Mouse (Mus musculus) stomach, embryonic 14.5 days (tissue): ENCODE measurements around the gene Kifc1. TPM values are rescaled to one million over a fixed set of nuclear protein-coding genes. Genes with fewer than 3 reads are reported as not detected.
"Not testable (repeated sequence)": the region's sequence is repeated elsewhere in the genome, so short reads cannot be mapped to it uniquely, and the experiment has no call there.

Experiments used
- ATAC-seq: fragments of 200-750 bp; cut with Nextera tagmentation; 2 replicates; pipeline ENCODE4 v1.8.0; 2017; ENCODE audit warnings: low read depth, moderate TSS enrichment; ENCODE audit not compliant: insufficient number of reproducible peaks, insufficient read depth, low FRiP score
- H3K27ac ChIP-seq: fragments of 300-500 bp; sonication (generic); 2 replicates; pipeline ENCODE4 v1.5.1; 2014; ENCODE audit warnings: mild to moderate bottlenecking, low read length, moderate library complexity, mixed read lengths
- H3K27me3 ChIP-seq: fragments of 300-500 bp; sonication (generic); 2 replicates; pipeline ENCODE4 v1.6.1; 2014; ENCODE audit warnings: low read length, control low read depth, mixed read lengths; ENCODE audit not compliant: control insufficient read depth, insufficient read depth
- H3K36me3 ChIP-seq: fragments of 300-500 bp; sonication (generic); 2 replicates; pipeline ENCODE4 v1.6.1; 2014; ENCODE audit warnings: mild to moderate bottlenecking, control low read depth, low read length, moderate library complexity, mixed read lengths; ENCODE audit not compliant: control insufficient read depth, insufficient read depth
- H3K4me1 ChIP-seq: fragments of 300-500 bp; sonication (generic); 2 replicates; pipeline ENCODE4 v1.6.1; 2014; ENCODE audit warnings: low read length, control low read depth, mixed read lengths; ENCODE audit not compliant: control insufficient read depth, insufficient read depth
- H3K4me2 ChIP-seq: fragments of 300-500 bp; sonication (generic); replicated peaks from 2 replicates; pipeline ENCODE4 v1.6.1; 2014; ENCODE audit warnings: low read depth, low read length, control low read depth
- H3K4me3 ChIP-seq: fragments of 300-500 bp; sonication (generic); 2 replicates; pipeline ENCODE4 v1.5.1; 2014; ENCODE audit warnings: low read depth, low read length, control low read depth
- H3K9ac ChIP-seq: fragments of 300-500 bp; sonication (generic); replicated peaks from 2 replicates; pipeline ENCODE4 v1.6.1; 2014; ENCODE audit warnings: low read depth, mild to moderate bottlenecking, control low read depth, low read length, moderate library complexity, mixed read lengths
- H3K9me3 ChIP-seq: fragments of 300-500 bp; sonication (generic); 2 replicates; pipeline ENCODE4 v1.6.1; 2016; ENCODE audit warnings: low read depth, low read length, control low read depth; ENCODE audit not compliant: control insufficient read depth
- WGBS: fragments of 180-500 bp; shearing (Covaris S2); extraction: QIAGEN DNeasy Blood & Tissue Kit; methylation state at CpG from one replicate; pipeline ENCODE4 v1.1.7; 2014; 5-methylcytosine and 5-hydroxymethylcytosine counted together
- polyA plus RNA-seq: library from polyadenylated mRNA; unstranded; fragments of >200 nt; fragmentation: Nextera tagmentation; extraction: Ambion mirVana; gene quantifications from 2 replicates; pipeline ENCODE4 v1.2.1, GENCODE M21; 2014

Kifc1 gene
- polyA plus RNA-seq, 1 experiment from 2014 or later = 6.8 TPM

GRCm38 (mm10) chr17:33909077-33909868 lies 18.8 kb upstream of the Kifc1 start, which contains the start of gene Daxx:
TSS of gene Daxx (plus strand) at chr17:33909414.
- H3K9ac ChIP-seq = peak within 1 kb of the TSS; percentile 89
- no peaks in the 10 kb centered on the region for H3K27me3 ChIP-seq
- peak within 1 kb of the TSS; percentile 71 for H3K4me2 ChIP-seq
- no peaks in the 10 kb centered on the region for H3K9me3 ChIP-seq
- peaks cover 32% of the 10 kb centered on the region for H3K36me3 ChIP-seq
- WGBS = under 1% methylated on average over 68 of the region's 68 CpGs
- ATAC-seq = peak; percentile 97
- H3K4me3 ChIP-seq = peak within 1 kb of the TSS; percentile 95
- H3K4me1 ChIP-seq = peaks cover 8% of the 10 kb centered on the region
- H3K27ac ChIP-seq = peak within 1 kb of the TSS; percentile 88

DNA sequence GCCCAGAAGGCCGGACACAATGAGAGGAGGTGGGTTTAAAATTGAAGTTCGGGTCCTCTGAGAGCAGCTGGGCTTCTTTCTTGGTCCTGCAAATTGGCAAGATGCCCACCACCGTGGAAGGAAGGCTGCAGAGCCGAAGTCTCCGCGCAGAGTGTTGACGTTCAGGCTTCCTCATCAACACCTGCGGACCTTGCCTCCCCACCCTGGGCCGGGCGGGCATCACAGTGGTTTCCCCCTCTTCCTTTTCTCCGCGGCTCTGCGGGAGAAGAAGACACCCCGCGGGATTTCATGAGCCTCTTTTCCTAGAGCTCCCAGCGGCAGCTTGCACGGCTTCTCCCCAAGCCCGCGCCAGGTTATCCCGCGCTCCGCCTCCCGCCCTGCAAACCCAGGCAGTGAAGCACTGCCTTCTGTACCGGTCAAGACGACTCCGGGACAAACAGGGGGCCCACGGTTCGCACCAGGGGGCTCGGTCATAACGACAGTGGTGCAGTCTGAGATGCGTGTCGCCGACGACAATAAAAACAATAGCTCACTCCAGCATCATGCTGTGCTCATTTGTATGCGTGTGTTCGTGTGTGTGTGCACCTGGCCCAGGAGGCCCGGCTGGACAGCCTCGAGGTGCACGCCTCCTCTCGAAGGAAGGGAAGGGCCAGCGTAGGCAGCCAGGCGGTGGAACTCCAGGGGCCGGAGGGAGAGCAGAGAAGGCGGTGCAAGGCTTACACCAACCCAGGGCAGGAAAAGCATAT lies 18.0 kb upstream of the Kifc1 start:
- peaks cover 24% of the 10 kb centered on the region for H3K36me3 ChIP-seq
- H3K27me3 ChIP-seq = no peaks in the 10 kb centered on the region
- peak overlapping the region; percentile 87 for H3K27ac ChIP-seq
- WGBS = under 1% methylated on average over 44 of the region's 44 CpGs
- peak overlapping the region; percentile 34 for H3K9ac ChIP-seq
- peak; percentile 46; the same call in 1 of the 2 replicates for ATAC-seq
- peak overlapping the region; percentile 95 for H3K4me3 ChIP-seq
- peak overlapping the region; percentile 71 for H3K4me2 ChIP-seq
- no peaks in the 10 kb centered on the region for H3K9me3 ChIP-seq
- H3K4me1 ChIP-seq = peaks cover 8% of the 10 kb centered on the region

DNA sequence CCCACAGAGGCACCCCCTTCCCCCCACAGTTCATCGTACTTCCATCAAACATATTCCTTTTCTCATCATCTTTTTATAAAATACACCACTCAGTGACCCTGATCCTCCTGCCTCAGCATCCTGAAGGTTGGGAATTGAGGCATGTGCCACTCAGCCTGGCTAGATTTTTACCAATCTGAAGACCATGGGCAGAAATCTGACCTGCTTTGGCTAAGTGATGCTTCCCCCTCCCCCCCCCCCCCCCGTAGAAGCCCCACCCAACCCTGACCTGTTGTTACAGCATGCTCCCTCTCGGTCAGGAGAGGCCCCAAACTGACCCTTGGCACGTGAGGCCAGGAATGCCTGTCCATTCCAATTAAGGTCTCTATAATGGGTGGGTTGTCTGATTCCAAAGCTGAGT lies 14.4 kb upstream of the Kifc1 start, which contains the start of gene Platr17:
Gene Platr17 (plus strand): TSS at position 301 of the 400 bp plus-strand sequence.
- not testable (repeated sequence) for H3K27me3 ChIP-seq, H3K4me2 ChIP-seq, H3K4me1 ChIP-seq, H3K9me3 ChIP-seq, H3K9ac ChIP-seq, ATAC-seq, H3K4me3 ChIP-seq, H3K36me3 ChIP-seq, H3K27ac ChIP-seq
- WGBS = 35% methylated on average over 4 of the region's 4 CpGs

- H3K27me3 ChIP-seq, H3K9me3 ChIP-seq, H3K4me1 ChIP-seq, H3K9ac ChIP-seq, H3K4me3 ChIP-seq, ATAC-seq, H3K27ac ChIP-seq, H3K36me3 ChIP-seq, H3K4me2 ChIP-seq: not testable (repeated sequence)
- 79% methylated on average over 6 of the region's 6 CpGs for WGBS
Measured at GRCm38 (mm10) chr17:33903911-33904651, 13.6 kb upstream of the Kifc1 start.

- no peaks in the 10 kb centered on the region for H3K27me3 ChIP-seq
- H3K4me2 ChIP-seq = no peak overlapping the region
- no peak overlapping the region for H3K27ac ChIP-seq
- H3K4me1 ChIP-seq = no peaks in the 10 kb centered on the region
- 76% methylated on average over 7 of the region's 7 CpGs for whole genome bisulfite sequencing
- no peak overlapping the region for H3K9ac ChIP-seq
- H3K9me3 ChIP-seq = no peaks in the 10 kb centered on the region
- no peak for ATAC-seq
- H3K4me3 ChIP-seq = no peak overlapping the region
- no peaks in the 10 kb centered on the region for H3K36me3 ChIP-seq
Measured at GRCm38 (mm10) chr17:33902491-33902890, 12.0 kb upstream of the Kifc1 start.

GRCm38 (mm10) chr17:33902079-33902478 lies 11.6 kb upstream of the Kifc1 start:
- Histone ChIP-seq H3K27me3 (no peaks in the 10 kb centered on the region), H3K9me3 (no peaks in the 10 kb centered on the region), H3K27ac (no peak overlapping the region), H3K9ac (no peak overlapping the region), H3K36me3 (no peaks in the 10 kb centered on the region), H3K4me2 (no peak overlapping the region), H3K4me3 (no peak overlapping the region), H3K4me1 (no peaks in the 10 kb centered on the region)
- WGBS = 43% methylated on average over 4 of the region's 4 CpGs
- no peak for ATAC-seq

DNA sequence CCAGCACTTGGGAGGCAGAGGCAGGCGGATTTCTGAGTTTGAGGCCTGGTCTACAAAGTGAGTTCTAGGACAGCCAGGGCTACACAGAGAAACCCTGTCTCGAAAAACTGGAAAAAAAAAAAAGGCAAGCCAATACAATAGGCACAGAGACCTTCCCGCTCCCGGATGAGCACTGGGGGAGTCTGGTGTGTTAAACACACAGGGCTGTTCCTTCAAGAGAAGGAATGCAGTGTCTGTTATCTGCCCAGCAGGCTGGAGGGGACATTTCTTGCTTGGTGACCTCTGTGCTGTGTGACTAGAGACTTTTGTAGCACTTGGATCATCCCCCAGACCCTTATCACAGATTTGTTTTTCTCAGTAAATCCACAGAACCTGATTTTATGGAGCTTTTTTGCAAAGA lies 11.2 kb upstream of the Kifc1 start:
- ATAC-seq = no peak
- H3K4me1 ChIP-seq = no peaks in the 10 kb centered on the region
- no peak overlapping the region for H3K4me3 ChIP-seq
- 69% methylated on average over 4 of the region's 4 CpGs for WGBS
- H3K9me3 ChIP-seq = no peaks in the 10 kb centered on the region
- H3K27ac ChIP-seq = no peak overlapping the region
- no peak overlapping the region for H3K4me2 ChIP-seq
- no peak overlapping the region for H3K9ac ChIP-seq
- H3K36me3 ChIP-seq = no peaks in the 10 kb centered on the region
- H3K27me3 ChIP-seq = no peaks in the 10 kb centered on the region

DNA sequence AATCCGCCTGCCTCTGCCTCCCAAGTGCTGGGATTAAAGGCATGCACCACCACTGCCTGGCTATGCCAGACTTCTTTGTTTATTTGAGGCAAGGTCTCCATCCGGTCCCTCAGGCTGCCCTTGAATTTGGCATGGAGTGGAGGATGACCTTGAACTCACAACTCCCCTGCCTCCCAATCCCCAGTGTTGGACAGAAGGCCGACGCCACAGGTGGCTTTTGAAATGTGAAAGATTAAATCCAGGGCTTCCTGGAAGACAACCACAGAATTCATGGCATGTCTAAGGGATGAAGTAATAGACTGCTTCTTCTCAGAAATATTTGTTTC lies 10.5 kb upstream of the Kifc1 start:
- Histone ChIP-seq H3K9ac (no peak overlapping the region), H3K27me3 (no peaks in the 10 kb centered on the region), H3K4me3 (no peak overlapping the region), H3K27ac (no peak overlapping the region), H3K9me3 (no peaks in the 10 kb centered on the region), H3K36me3 (no peaks in the 10 kb centered on the region), H3K4me2 (no peak overlapping the region), H3K4me1 (no peaks in the 10 kb centered on the region)
- no peak for ATAC-seq
- 78% methylated on average over 4 of the region's 4 CpGs for WGBS
